Mouse (Mus musculus): ENCODE measurements around the gene Stk38. TPM values are rescaled to one million over a fixed set of nuclear protein-coding genes. Genes with fewer than 3 reads are reported as not detected.
"Not testable (repeated sequence)": the region's sequence is repeated elsewhere in the genome, so short reads cannot be mapped to it uniquely, and the experiment has no call there.

Gene Stk38
- polyA plus RNA-seq, 1 experiment = 82.8 TPM

DNA sequence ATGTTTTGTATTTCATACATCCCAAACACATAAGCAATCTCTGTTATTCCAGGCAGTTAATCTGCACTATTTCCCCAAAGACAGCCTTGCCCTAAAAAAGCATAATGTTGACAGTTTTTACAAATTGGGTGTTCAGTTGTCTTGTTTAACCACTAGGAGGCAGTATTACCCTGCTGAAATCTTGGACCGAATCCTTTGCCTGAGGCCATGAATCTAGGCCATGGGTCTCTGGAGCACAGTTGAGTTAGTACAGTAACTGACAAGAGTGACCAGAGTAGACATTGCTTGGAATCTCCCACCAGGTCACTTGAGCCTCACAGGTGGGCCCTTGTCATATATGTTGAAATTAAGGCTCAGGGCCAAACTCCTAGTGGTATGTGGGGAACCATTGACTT, 37.1 kb upstream of the Stk38 start:
- DNase-seq = no peak
- Histone ChIP-seq H3K4me3 (replicated peaks; ENCODE audit: insufficient read depth, low read depth, low read length) (no peak overlapping the region), H3K27me3 (ENCODE audit: control insufficient read depth, insufficient read depth, low read length) (no peaks in the 10 kb centered on the region), H3K27ac (ENCODE audit: insufficient read depth, low read length) (no peak overlapping the region), H3K4me1 (ENCODE audit: control insufficient read depth, insufficient read depth, low read length) (peaks cover 28% of the 10 kb centered on the region)
- WGBS = 14% methylated on average over 1 of the region's 1 CpGs
- TF ChIP-seq CTCF (IDR thresholded peaks at IDR 0.05; ENCODE audit: borderline replicate concordance, insufficient read depth, low read depth, low read length) (peak; percentile 48; the same call in 1 of the 2 replicates), POLR2A (IDR thresholded peaks at IDR 0.05; ENCODE audit: borderline replicate concordance, insufficient read depth, low read length) (no peak)

DNA sequence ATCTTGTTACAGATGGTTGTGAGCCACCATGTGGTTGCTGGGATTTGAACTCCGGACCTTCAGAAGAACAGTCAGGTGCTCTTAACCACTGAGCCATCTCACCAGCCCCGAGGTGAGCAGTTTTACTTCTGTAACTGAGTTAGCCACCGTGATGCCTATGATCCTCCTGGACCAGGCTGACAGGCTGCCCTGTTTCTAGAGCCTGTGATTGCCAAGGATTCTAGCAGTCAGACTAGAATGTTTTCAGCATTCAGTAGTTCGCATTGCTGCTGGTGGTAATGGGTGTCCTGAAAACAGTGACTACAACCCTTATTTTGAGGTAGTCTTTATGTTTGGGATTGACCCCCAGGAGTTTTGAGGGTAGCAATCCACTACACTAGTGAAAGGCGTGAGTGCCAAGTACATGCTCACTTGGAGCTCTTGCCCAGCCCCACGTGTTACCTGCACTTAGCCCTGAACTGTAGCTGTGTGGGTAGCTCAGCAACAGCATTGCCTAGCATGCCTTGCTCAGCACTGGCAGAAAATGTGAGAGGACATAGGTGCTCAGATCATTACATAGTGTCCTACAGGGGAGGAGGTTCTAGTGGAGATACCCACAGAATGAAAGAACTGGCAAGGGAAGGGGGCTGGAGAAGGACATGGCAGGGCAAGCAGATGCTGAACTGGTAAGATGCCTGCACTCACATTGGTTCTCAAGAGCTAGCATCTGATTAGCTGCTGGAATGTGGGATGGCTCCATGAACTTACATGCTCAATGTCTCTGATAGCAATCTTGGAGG, 36.5 kb upstream of the Stk38 start:
- Histone ChIP-seq H3K4me1 (ENCODE audit: control insufficient read depth, insufficient read depth, low read length) (peaks cover 25% of the 10 kb centered on the region), H3K27me3 (ENCODE audit: control insufficient read depth, insufficient read depth, low read length) (no peaks in the 10 kb centered on the region), H3K27ac (ENCODE audit: insufficient read depth, low read length) (no peak overlapping the region), H3K4me3 (replicated peaks; ENCODE audit: insufficient read depth, low read depth, low read length) (no peak overlapping the region)
- 69% methylated on average over 6 of the region's 6 CpGs for WGBS
- no peak for DNase-seq
- TF ChIP-seq POLR2A (IDR thresholded peaks at IDR 0.05; ENCODE audit: borderline replicate concordance, insufficient read depth, low read length) (no peak), CTCF (IDR thresholded peaks at IDR 0.05; ENCODE audit: borderline replicate concordance, insufficient read depth, low read depth, low read length) (no peak)

- WGBS = 77% methylated on average over 3 of the region's 3 CpGs
- H3K4me1 ChIP-seq (ENCODE audit: control insufficient read depth, insufficient read depth, low read length) = peaks cover 20% of the 10 kb centered on the region
- no peak for TF ChIP-seq POLR2A (IDR thresholded peaks at IDR 0.05; ENCODE audit: borderline replicate concordance, insufficient read depth, low read length)
- no peak for TF ChIP-seq CTCF (IDR thresholded peaks at IDR 0.05; ENCODE audit: borderline replicate concordance, insufficient read depth, low read depth, low read length)
These were observed 35.8 kb upstream of the Stk38 start for GRCm38 (mm10) chr17:29043583-29043982.

DNA sequence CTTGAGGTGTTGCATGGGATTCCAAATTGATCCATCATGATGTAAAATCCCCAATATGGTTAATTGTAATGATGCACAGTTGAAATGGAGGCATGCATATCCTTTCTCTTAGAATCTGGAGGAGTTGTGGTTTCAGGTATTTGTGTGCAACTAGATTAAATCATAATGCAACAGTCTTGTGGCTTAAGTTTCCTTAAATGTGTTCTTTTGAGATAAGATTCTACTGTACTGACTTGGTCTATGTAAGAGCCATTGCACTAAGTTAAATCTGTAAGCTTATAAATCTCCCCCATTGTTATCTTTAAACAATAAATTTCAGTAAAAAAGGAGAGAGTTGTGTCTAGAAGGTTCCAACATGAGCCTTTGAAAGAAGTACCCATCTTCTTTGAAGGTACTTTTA, 34.8 kb upstream of the Stk38 start:
- DNase-seq = no peak
- no peaks in the 10 kb centered on the region for H3K27me3 ChIP-seq (ENCODE audit: control insufficient read depth, insufficient read depth, low read length)
- TF ChIP-seq CTCF (IDR thresholded peaks at IDR 0.05; ENCODE audit: borderline replicate concordance, insufficient read depth, low read depth, low read length) = no peak
- TF ChIP-seq POLR2A (IDR thresholded peaks at IDR 0.05; ENCODE audit: borderline replicate concordance, insufficient read depth, low read length) = no peak
- H3K4me3 ChIP-seq (replicated peaks; ENCODE audit: insufficient read depth, low read depth, low read length) = no peak overlapping the region
- no peak overlapping the region for H3K27ac ChIP-seq (ENCODE audit: insufficient read depth, low read length)
- H3K4me1 ChIP-seq (ENCODE audit: control insufficient read depth, insufficient read depth, low read length) = peaks cover 22% of the 10 kb centered on the region

More at GRCm38 (mm10) chr17:29043583-29043982, 35.8 kb upstream of the Stk38 start:
- no peak overlapping the region for H3K27ac ChIP-seq (ENCODE audit: insufficient read depth, low read length)
- H3K4me3 ChIP-seq (replicated peaks; ENCODE audit: insufficient read depth, low read depth, low read length) = no peak overlapping the region
- DNase-seq = no peak
- H3K27me3 ChIP-seq (ENCODE audit: control insufficient read depth, insufficient read depth, low read length) = no peaks in the 10 kb centered on the region

GRCm38 (mm10) chr17:29041632-29042031, 33.8 kb upstream of the Stk38 start:
- not testable (repeated sequence) for DNase-seq; H3K27me3 ChIP-seq (ENCODE audit: control insufficient read depth, insufficient read depth, low read length); H3K27ac ChIP-seq (ENCODE audit: insufficient read depth, low read length); H3K4me3 ChIP-seq (replicated peaks; ENCODE audit: insufficient read depth, low read depth, low read length)
- peaks cover 16% of the 10 kb centered on the region for H3K4me1 ChIP-seq (ENCODE audit: control insufficient read depth, insufficient read depth, low read length)
- WGBS = 76% methylated on average over 3 of the region's 3 CpGs

- H3K4me3 ChIP-seq (replicated peaks; ENCODE audit: insufficient read depth, low read depth, low read length) = no peak overlapping the region
- H3K27me3 ChIP-seq (ENCODE audit: control insufficient read depth, insufficient read depth, low read length) = no peaks in the 10 kb centered on the region
- peaks cover 7% of the 10 kb centered on the region for H3K4me1 ChIP-seq (ENCODE audit: control insufficient read depth, insufficient read depth, low read length)
- no peak for DNase-seq
- WGBS = 56% methylated on average over 11 of the region's 11 CpGs
- H3K27ac ChIP-seq (ENCODE audit: insufficient read depth, low read length) = no peak overlapping the region
- TF ChIP-seq POLR2A (IDR thresholded peaks at IDR 0.05; ENCODE audit: borderline replicate concordance, insufficient read depth, low read length) (no peak), CTCF (IDR thresholded peaks at IDR 0.05; ENCODE audit: borderline replicate concordance, insufficient read depth, low read depth, low read length) (no peak)
These were observed 31.6 kb upstream of the Stk38 start for GRCm38 (mm10) chr17:29039351-29039750.

GRCm38 (mm10) chr17:29035506-29035905, 27.7 kb upstream of the Stk38 start:
- peaks cover 6% of the 10 kb centered on the region for H3K4me1 ChIP-seq (ENCODE audit: control insufficient read depth, insufficient read depth, low read length)
- no peak overlapping the region for H3K27ac ChIP-seq (ENCODE audit: insufficient read depth, low read length)
- no peaks in the 10 kb centered on the region for H3K27me3 ChIP-seq (ENCODE audit: control insufficient read depth, insufficient read depth, low read length)
- no peak for TF ChIP-seq POLR2A (IDR thresholded peaks at IDR 0.05; ENCODE audit: borderline replicate concordance, insufficient read depth, low read length)
- no peak for TF ChIP-seq CTCF (IDR thresholded peaks at IDR 0.05; ENCODE audit: borderline replicate concordance, insufficient read depth, low read depth, low read length)
- peak in 1 of 2 experiments; percentile 64 for DNase-seq
- H3K4me3 ChIP-seq (replicated peaks; ENCODE audit: insufficient read depth, low read depth, low read length) = no peak overlapping the region

DNA sequence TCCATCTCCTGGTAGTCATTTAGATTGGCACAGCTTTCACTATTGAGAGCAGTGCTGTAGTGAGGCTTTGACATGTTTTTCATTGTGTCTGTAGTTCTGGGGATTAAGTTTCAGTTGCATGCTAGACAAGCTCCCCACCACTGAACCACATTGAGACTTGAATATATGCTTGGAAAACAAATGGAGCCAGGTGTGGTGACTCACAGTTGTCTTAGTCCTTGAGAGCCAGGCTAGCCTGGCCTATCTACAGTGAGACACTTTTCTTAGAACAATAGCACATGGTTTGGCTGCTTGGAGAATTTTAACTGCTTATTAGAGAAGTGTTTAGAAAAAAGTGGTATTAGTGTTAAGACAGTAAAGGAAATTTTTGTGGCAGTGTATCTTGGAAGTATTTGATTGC, 26.5 kb upstream of the Stk38 start:
- DNase-seq = no peak
- Histone ChIP-seq H3K4me1 (ENCODE audit: control insufficient read depth, insufficient read depth, low read length) (peaks cover 3% of the 10 kb centered on the region; the same call in 1 of the 2 replicates), H3K27ac (ENCODE audit: insufficient read depth, low read length) (no peak overlapping the region), H3K4me3 (replicated peaks; ENCODE audit: insufficient read depth, low read depth, low read length) (peak overlapping the region; percentile 74), H3K27me3 (ENCODE audit: control insufficient read depth, insufficient read depth, low read length) (no peaks in the 10 kb centered on the region)
- TF ChIP-seq CTCF (IDR thresholded peaks at IDR 0.05; ENCODE audit: borderline replicate concordance, insufficient read depth, low read depth, low read length) (no peak), POLR2A (IDR thresholded peaks at IDR 0.05; ENCODE audit: borderline replicate concordance, insufficient read depth, low read length) (no peak)
